Mouse (Mus musculus): ENCODE measurements around the gene Cd109.
A peak's percentile ranks its signal among the peaks of the same experiment; 100 is the strongest.

Cd109 gene

DNA sequence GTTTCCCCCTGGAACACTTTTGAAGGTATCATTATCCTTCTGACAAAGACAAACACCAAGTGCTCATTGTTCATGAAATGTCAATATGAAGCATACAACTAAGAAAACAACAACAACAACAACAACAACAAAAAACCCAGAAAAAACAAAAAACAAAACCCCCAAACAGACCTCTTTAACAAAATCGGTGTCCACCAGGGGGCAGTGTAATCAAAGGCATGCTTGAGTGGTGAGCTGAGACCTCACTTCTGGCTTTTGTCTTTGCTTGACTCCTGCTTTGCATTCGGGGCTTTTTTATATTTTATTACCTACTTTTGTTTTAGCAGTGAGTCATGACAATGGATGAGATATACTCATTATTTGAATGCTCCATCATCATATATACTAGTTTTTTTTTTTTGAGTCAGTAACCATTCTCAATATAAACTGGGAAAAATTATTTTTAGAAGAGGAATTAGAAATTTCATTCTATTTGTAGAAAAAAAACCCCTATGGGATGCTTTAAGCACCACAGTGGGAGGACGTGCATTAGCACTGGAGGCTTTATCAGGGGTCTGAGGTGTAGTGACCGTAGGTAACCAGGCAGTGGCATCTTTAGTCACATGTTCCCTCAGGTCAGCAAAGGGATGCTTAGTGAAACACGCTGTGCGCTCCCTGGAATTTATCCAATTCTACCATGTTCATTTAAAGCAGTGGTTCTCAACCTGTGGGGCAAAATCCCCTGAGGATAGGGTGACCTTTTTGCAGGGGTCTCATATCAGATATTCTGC lies 30.8 kb downstream of the Cd109 start:
- peak; percentile 85 to 91 for DNase-seq

- peak; percentile 64 to 67 for DNase-seq
Measured at GRCm38 (mm10) chr9:78648641-78649040, 33.3 kb downstream of the Cd109 start.

DNA sequence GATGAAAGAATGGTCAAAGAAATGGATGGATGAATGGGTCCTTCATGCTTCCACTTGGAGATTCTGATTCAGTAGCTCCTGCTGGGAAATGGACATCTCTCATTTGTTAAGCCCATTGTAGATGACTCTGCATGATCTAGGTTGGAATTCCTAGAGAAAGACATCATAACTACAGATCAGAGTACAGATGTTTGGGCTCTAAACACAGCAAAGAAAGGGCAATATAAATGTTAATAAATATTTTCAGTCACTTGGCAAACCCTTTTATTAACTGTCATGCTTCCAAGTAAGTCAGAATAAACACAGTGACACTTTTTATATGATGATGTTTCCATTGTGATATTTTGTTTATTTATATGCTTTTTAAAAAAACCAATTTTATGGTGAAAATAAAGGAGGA lies 34.1 kb downstream of the Cd109 start:
- no peak for DNase-seq

GRCm38 (mm10) chr9:78657564-78657963 lies 42.2 kb downstream of the Cd109 start:
- DNase-seq: no peak

DNA sequence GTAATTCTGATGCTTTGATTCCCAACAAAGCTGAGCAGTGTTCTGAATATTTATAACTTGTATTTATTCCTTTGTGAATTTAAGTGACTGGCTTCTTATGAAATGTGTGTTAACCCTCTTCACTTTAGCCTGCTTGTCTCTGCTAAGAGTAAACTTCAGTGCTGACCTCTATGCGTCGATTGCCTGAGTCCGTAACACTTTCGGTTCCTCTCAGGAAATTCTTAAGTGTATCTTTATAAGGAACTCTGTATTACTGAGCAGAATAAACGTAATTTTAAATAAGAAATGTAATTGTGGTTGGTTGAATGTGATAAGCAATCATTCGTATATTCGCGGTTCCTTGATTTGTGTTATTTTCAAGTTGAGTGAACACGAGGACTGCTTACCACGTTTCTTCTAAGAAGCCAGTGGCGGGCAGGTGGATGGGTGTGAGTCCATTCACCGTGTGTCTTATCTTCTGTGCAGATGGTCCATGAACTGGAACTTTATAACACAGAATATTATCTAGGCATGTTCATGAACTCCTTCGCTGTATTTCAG lies 56.2 kb downstream of the Cd109 start:
- DNase-seq: no peak

DNA sequence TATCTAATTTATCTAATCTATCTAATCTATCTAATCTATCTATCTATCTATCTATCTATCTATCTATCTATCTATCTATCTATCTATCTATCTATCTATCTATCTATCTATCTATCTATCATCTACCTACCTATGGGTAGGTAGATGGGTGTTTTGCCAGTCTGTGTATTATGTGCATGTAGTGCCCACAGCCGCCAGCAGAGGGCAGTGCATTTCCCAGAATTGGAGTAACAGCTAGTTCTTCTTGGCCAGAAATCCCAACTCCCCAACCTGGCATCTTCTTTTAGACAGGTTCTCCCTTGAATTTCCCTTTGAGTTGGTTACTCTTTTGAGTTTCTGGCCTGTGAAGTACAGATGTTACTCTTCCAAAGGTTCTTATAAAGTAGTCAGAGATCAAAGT lies 85.3 kb downstream of the Cd109 start:
- DNase-seq: peak; percentile 86 to 89

- DNase-seq: peak; percentile 14 to 31
Measured at GRCm38 (mm10) chr9:78702509-78703239, 87.3 kb downstream of the Cd109 start.

- DNase-seq: no peak
Measured at GRCm38 (mm10) chr9:78720888-78721798, 105.8 kb downstream of the Cd109 start.

DNA sequence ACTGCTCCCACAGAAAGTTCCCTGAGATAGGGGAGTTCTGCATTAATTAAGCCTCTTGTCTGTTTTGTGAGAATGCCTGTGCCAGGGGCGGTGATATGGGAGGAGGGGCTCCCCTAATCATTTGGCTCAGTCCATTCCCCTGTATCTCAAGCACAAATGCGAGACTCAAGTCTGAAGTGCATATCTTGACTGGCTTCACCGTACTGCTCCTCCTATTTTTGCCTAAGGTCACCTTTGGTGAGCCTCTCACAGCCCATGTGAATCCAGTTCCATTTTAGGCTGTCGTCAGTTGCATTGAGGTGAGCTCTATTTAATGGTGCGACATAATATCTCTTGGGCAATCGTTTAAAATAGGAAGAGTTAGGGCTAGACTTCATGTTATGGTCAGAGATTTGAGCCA lies 116.6 kb downstream of the Cd109 start:
- DNase-seq: no peak

DNA sequence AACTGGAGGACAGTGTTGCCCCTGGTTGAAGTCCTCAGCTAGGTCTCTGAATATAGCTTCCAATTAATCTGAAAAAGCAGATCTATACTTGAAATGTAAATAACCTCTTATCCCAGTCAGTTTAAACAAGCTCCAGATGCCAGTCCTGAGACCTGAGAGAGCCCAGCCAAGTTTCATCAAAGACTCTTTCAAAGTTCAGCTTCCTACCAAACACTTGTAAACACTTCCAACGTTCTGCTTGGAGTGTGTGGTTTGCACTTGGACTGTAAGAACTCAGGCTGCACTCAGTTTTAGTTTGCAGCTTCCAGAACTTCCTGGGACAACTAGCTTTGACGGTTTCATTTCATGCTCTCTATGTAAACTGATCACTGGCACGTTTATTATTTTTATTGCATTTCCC lies 120.2 kb downstream of the Cd109 start:
- DNase-seq: no peak

DNA sequence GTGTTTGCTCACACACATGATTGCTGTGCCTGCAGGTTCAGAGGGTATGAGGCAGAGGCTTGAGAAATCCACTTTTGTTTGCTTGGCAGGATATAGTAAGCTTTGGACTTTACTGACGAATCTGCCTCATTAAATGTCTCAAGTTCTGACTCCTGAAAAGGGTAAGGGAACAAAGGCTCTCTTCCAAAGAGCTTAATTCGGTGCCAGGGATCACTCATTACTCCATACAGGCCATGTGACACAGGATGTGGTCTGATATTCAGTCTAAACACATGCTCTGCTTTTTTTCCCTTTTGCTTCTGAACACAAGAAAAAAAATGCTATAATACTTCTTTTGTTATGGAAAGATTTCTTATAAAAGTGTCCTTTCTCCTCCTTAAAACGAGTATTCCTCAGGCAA lies 126.7 kb downstream of the Cd109 start:
- no peak for DNase-seq

DNA sequence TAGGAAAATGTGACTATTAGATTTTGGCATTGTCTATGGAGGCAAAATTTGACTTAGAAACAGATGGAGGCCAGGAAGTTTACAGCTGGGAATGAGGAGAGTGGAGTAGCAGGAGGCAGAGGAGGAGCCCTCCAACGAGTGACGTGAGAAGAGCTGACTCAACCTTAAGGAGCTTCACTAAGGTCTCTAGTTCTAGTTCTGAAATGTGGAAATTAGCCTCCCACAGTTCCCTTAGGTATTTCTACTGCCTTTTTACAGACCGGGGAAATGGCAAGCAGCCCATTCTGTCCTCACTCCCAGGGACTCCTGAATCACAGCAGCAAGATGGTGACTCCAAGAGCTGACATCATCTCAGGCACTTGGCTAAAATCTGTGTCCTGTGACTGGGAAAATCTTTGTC lies 134.9 kb downstream of the Cd109 start:
- peak; percentile 8 to 14 for DNase-seq

All from cerebellum, postnatal 10 days (tissue).